Mouse (Mus musculus): ENCODE data around the gene Cass4.

- no peak for TF ChIP-seq POLR2A (IDR thresholded peaks at IDR 0.05; ENCODE audit: borderline replicate concordance, low read depth, low read length)
- TF ChIP-seq CTCF (IDR thresholded peaks at IDR 0.05; ENCODE audit: low read depth, low read length): no peak
Observed at GRCm38 (mm10) chr2:172380513-172380912, 13.1 kb upstream of the Cass4 start.

Data from bone marrow macrophage, adult 2 months (primary cell).